Mouse (Mus musculus) neural tube, embryonic 13.5 days (tissue): ENCODE measurements around the gene Carns1. TPM values are rescaled to one million over a fixed set of nuclear protein-coding genes. Genes with fewer than 3 reads are reported as not detected.

Experiments used
- ATAC-seq: fragments of 200-750 bp; cut with Nextera tagmentation; 2 replicates; pipeline ENCODE4 v1.8.0; 2017; ENCODE audit warnings: low read depth, mild to moderate bottlenecking, moderate TSS enrichment, moderate library complexity
- H3K27ac ChIP-seq: fragments of 300-500 bp; sonication (generic); replicated peaks from 2 replicates; pipeline ENCODE4 v1.5.1; 2015; ENCODE audit warnings: moderate library complexity, mild to moderate bottlenecking, inconsistent platforms
- H3K27me3 ChIP-seq: fragments of 300-500 bp; sonication (generic); 2 replicates; pipeline ENCODE4 v1.6.1; 2015; ENCODE audit warnings: mild to moderate bottlenecking, inconsistent platforms
- H3K36me3 ChIP-seq: fragments of 300-500 bp; sonication (generic); 2 replicates; pipeline ENCODE4 v1.6.1; 2015; ENCODE audit warnings: mild to moderate bottlenecking, inconsistent platforms
- H3K4me1 ChIP-seq: fragments of 300-500 bp; sonication (generic); replicated peaks from 2 replicates; pipeline ENCODE4 v1.6.1; 2015; ENCODE audit warnings: inconsistent platforms
- H3K4me2 ChIP-seq: fragments of 300-500 bp; sonication (generic); 2 replicates; pipeline ENCODE4 v1.6.1; 2015; ENCODE audit warnings: inconsistent platforms, mild to moderate bottlenecking, moderate library complexity
- H3K4me3 ChIP-seq: fragments of 300-500 bp; sonication (generic); 2 replicates; pipeline ENCODE4 v1.5.1; 2015; ENCODE audit warnings: mild to moderate bottlenecking, inconsistent platforms
- H3K9ac ChIP-seq: fragments of 300-500 bp; sonication (generic); 2 replicates; pipeline ENCODE4 v1.6.1; 2015; ENCODE audit warnings: moderate library complexity, mild to moderate bottlenecking, inconsistent platforms
- H3K9me3 ChIP-seq: fragments of 300-500 bp; sonication (generic); 2 replicates; pipeline ENCODE4 v1.6.1; 2016; ENCODE audit warnings: inconsistent platforms
- WGBS: fragments of 180-500 bp; shearing (Covaris S2); methylation state at CpG from one replicate; pipeline ENCODE4 v1.1.7; 2015; 5-methylcytosine and 5-hydroxymethylcytosine counted together
- polyA plus RNA-seq: library from polyadenylated mRNA; unstranded; fragments of >200 nt; fragmentation: Nextera tagmentation; extraction: Ambion mirVana; gene quantifications from 2 replicates; pipeline ENCODE4 v1.2.1, GENCODE M21; 2015

The Carns1 gene
- polyA plus RNA-seq, 1 experiment from 2014 or later: 5.1 TPM

GRCm38 (mm10) chr19:4166678-4167476 lies 8.4 kb downstream of the Carns1 start:
- Histone ChIP-seq H3K27me3 (no peaks in the 10 kb centered on the region), H3K9ac (0 out of 2 replicates have a peak overlapping the region, but pooled peaks have one; percentile 8), H3K27ac (no peak overlapping the region), H3K4me1 (peaks cover 35% of the 10 kb centered on the region), H3K4me3 (no peak overlapping the region), H3K4me2 (no peak overlapping the region), H3K36me3 (0 out of 2 replicates have a peak, but pooled peaks cover 2% of the 10 kb centered on the region), H3K9me3 (no peaks in the 10 kb centered on the region)
- no peak for ATAC-seq
- WGBS: 80% methylated on average over 9 of the region's 9 CpGs

GRCm38 (mm10) chr19:4164721-4165120 lies 10.6 kb downstream of the Carns1 start:
- Histone ChIP-seq H3K9ac (peak overlapping the region; percentile 36; the same call in 1 of the 2 replicates), H3K4me2 (no peak overlapping the region), H3K4me3 (no peak overlapping the region), H3K27me3 (no peaks in the 10 kb centered on the region), H3K36me3 (peaks cover 20% of the 10 kb centered on the region), H3K4me1 (peaks cover 27% of the 10 kb centered on the region), H3K27ac (no peak overlapping the region), H3K9me3 (no peaks in the 10 kb centered on the region)
- 80% methylated on average over 2 of the region's 2 CpGs for WGBS
- no peak for ATAC-seq

GRCm38 (mm10) chr19:4164100-4164499 lies 11.2 kb downstream of the Carns1 start:
- peaks cover 25% of the 10 kb centered on the region for H3K4me1 ChIP-seq
- H3K4me2 ChIP-seq: no peak overlapping the region
- no peak for ATAC-seq
- peaks cover 27% of the 10 kb centered on the region for H3K36me3 ChIP-seq
- no peak overlapping the region for H3K4me3 ChIP-seq
- H3K27me3 ChIP-seq: no peaks in the 10 kb centered on the region
- H3K9me3 ChIP-seq: no peaks in the 10 kb centered on the region
- H3K27ac ChIP-seq: peak overlapping the region; percentile 85
- 87% methylated on average over 3 of the region's 3 CpGs for WGBS
- no peak overlapping the region for H3K9ac ChIP-seq

- ATAC-seq: no peak; the same call in 1 of the 2 replicates
- peak overlapping the region; percentile 71 for H3K4me3 ChIP-seq
- peak overlapping the region; percentile 97 for H3K4me2 ChIP-seq
- no peaks in the 10 kb centered on the region for H3K9me3 ChIP-seq
- peak overlapping the region; percentile 85 for H3K27ac ChIP-seq
- 42% methylated on average over 4 of the region's 4 CpGs for WGBS
- peak overlapping the region; percentile 93 for H3K9ac ChIP-seq
- peaks cover 21% of the 10 kb centered on the region for H3K4me1 ChIP-seq
- no peaks in the 10 kb centered on the region for H3K27me3 ChIP-seq
- H3K36me3 ChIP-seq: peaks cover 32% of the 10 kb centered on the region
Observed at GRCm38 (mm10) chr19:4163543-4163887, 11.8 kb downstream of the Carns1 start.

- peak; percentile 91 for ATAC-seq
- peak within 1 kb of the TSS; percentile 93 for H3K9ac ChIP-seq
- H3K4me3 ChIP-seq: peak within 1 kb of the TSS; percentile 71
- no peaks in the 10 kb centered on the region for H3K9me3 ChIP-seq
- peak within 1 kb of the TSS; percentile 85 for H3K27ac ChIP-seq
- peaks cover 21% of the 10 kb centered on the region for H3K4me1 ChIP-seq
- peaks cover 39% of the 10 kb centered on the region for H3K36me3 ChIP-seq
- no peaks in the 10 kb centered on the region for H3K27me3 ChIP-seq
- 7% methylated on average over 42 of the region's 42 CpGs for WGBS
- H3K4me2 ChIP-seq: peak within 1 kb of the TSS; percentile 97
Observed at GRCm38 (mm10) chr19:4162646-4163542, 12.4 kb downstream of the Carns1 start, which contains the start of gene Rps6kb2. Gene Rps6kb2, minus strand, starts transcription at chr19:4163354.

GRCm38 (mm10) chr19:4159049-4159448 lies 16.2 kb downstream of the Carns1 start:
- no peak overlapping the region for H3K27ac ChIP-seq
- H3K4me1 ChIP-seq: peaks cover 31% of the 10 kb centered on the region
- no peaks in the 10 kb centered on the region for H3K9me3 ChIP-seq
- ATAC-seq: no peak
- H3K4me3 ChIP-seq: no peak overlapping the region
- H3K9ac ChIP-seq: no peak overlapping the region
- WGBS: 93% methylated on average over 8 of the region's 8 CpGs
- H3K4me2 ChIP-seq: no peak overlapping the region
- no peaks in the 10 kb centered on the region for H3K27me3 ChIP-seq
- H3K36me3 ChIP-seq: peaks cover 65% of the 10 kb centered on the region

- 90% methylated on average over 12 of the region's 12 CpGs for WGBS
- Histone ChIP-seq H3K36me3 (peaks cover 84% of the 10 kb centered on the region), H3K27ac (no peak overlapping the region), H3K9ac (no peak overlapping the region), H3K9me3 (no peaks in the 10 kb centered on the region), H3K4me1 (peaks cover 14% of the 10 kb centered on the region), H3K27me3 (no peaks in the 10 kb centered on the region), H3K4me2 (no peak overlapping the region), H3K4me3 (no peak overlapping the region)
- ATAC-seq: no peak
Observed at GRCm38 (mm10) chr19:4156771-4157170, 18.5 kb downstream of the Carns1 start.

- no peak for ATAC-seq
- no peak overlapping the region for H3K4me2 ChIP-seq
- no peaks in the 10 kb centered on the region for H3K9me3 ChIP-seq
- peaks cover 12% of the 10 kb centered on the region; the same call in 1 of the 2 replicates for H3K4me1 ChIP-seq
- no peak overlapping the region for H3K4me3 ChIP-seq
- peaks cover 81% of the 10 kb centered on the region for H3K36me3 ChIP-seq
- H3K9ac ChIP-seq: no peak overlapping the region
- 0 out of 2 replicates have a peak overlapping the region, but pooled peaks have one; percentile 38 for H3K27ac ChIP-seq
- no peaks in the 10 kb centered on the region for H3K27me3 ChIP-seq
- 67% methylated on average over 20 of the region's 20 CpGs for WGBS
Observed at GRCm38 (mm10) chr19:4156073-4156579, 19.2 kb downstream of the Carns1 start.

- 71% methylated on average over 6 of the region's 6 CpGs for WGBS
- Histone ChIP-seq H3K9me3 (no peaks in the 10 kb centered on the region), H3K9ac (no peak overlapping the region), H3K4me1 (peaks cover 12% of the 10 kb centered on the region), H3K4me3 (no peak overlapping the region), H3K4me2 (no peak overlapping the region), H3K36me3 (peaks cover 81% of the 10 kb centered on the region), H3K27me3 (no peaks in the 10 kb centered on the region), H3K27ac (0 out of 2 replicates have a peak overlapping the region, but pooled peaks have one; percentile 38)
- no peak for ATAC-seq
Observed at GRCm38 (mm10) chr19:4155223-4156072, 19.8 kb downstream of the Carns1 start.

- 82% methylated on average over 13 of the region's 13 CpGs for WGBS
- Histone ChIP-seq H3K27me3 (no peaks in the 10 kb centered on the region), H3K27ac (no peak overlapping the region), H3K4me3 (no peak overlapping the region), H3K9ac (no peak overlapping the region), H3K36me3 (peaks cover 83% of the 10 kb centered on the region), H3K4me2 (no peak overlapping the region), H3K9me3 (no peaks in the 10 kb centered on the region), H3K4me1 (peaks cover 19% of the 10 kb centered on the region)
- ATAC-seq: no peak
Observed at GRCm38 (mm10) chr19:4154437-4155222, 20.6 kb downstream of the Carns1 start.
